ENCODE assay signal across 8 mouse cellular contexts in genomic region chr7:24904070-24904483, GRCm38 (mm10). TPM values are rescaled to one million over a fixed set of nuclear protein-coding genes. Genes with fewer than 3 reads are reported as not detected.
DNase-seq lines count a peak whose midpoint lies in the region; ATAC-seq and TF ChIP-seq lines count a peak whose summit lies in the region.

No protein-coding gene starts in this region.

- peak; percentile 95 for DNase-seq in 3134 (ENCODE audit: extremely low read depth, insufficient read length, low spot score)
- peak; percentile 98 for DNase-seq in adrenal gland, postnatal 36 days
- DNase-seq in heart, adult 18-20 months, result peak; percentile 97 to 99
- peak; percentile 99 for DNase-seq in kidney, adult 2 months
- DNase-seq in spleen, adult 2 months (ENCODE audit: low read depth in 1 of 2, low spot score in 2 of 2), result peak; percentile 97 to 98

- under 1% methylated on average over 29 of the region's 30 CpGs for WGBS in embryonic facial prominence, embryonic 13.5 days
- WGBS in kidney, adult 2 months, result under 1% methylated on average over 30 of the region's 30 CpGs
- under 1% methylated on average over 30 of the region's 30 CpGs for WGBS in limb, embryonic 12.5 days
- under 1% methylated on average over 30 of the region's 30 CpGs for WGBS in midbrain, embryonic 15.5 days
- WGBS in spleen, adult 2 months, result under 1% methylated on average over 29 of the region's 30 CpGs

- TF ChIP-seq CTCF in kidney, adult 2 months (conservative IDR thresholded peaks at IDR 0.05; ENCODE audit: insufficient read depth, insufficient read length, low read depth, low read length), result no peak
- 0 out of 2 replicates have a peak, but pooled peaks have one; percentile 3 for TF ChIP-seq CTCF in spleen, adult 2 months (IDR thresholded peaks at IDR 0.05; ENCODE audit: extremely low read depth, insufficient read depth, insufficient read length, insufficient replicate concordance)

- TF ChIP-seq POLR2A in kidney, adult 2 months (IDR thresholded peaks at IDR 0.05; ENCODE audit: low read depth, low read length), result no peak
- peak; percentile 84 for TF ChIP-seq POLR2A in spleen, adult 2 months (IDR thresholded peaks at IDR 0.05; ENCODE audit: low read depth, low read length)

- peak overlapping the region; percentile 81 for H3K4me3 ChIP-seq in embryonic facial prominence, embryonic 13.5 days
- H3K4me3 ChIP-seq in kidney, adult 2 months (ENCODE audit: insufficient read depth, low read depth, low read length), result peak overlapping the region; percentile 57
- peak overlapping the region; percentile 74 for H3K4me3 ChIP-seq in limb, embryonic 12.5 days (replicated peaks)
- peak overlapping the region; percentile 68 for H3K4me3 ChIP-seq in midbrain, embryonic 15.5 days
- H3K4me3 ChIP-seq in spleen, adult 2 months (ENCODE audit: extremely low read depth, insufficient read depth, insufficient read length), result peak overlapping the region; percentile 80

- no peaks in the 10 kb centered on the region for H3K9me3 ChIP-seq in embryonic facial prominence, embryonic 13.5 days
- no peaks in the 10 kb centered on the region for H3K9me3 ChIP-seq in limb, embryonic 12.5 days
- H3K9me3 ChIP-seq in midbrain, embryonic 15.5 days, result no peaks in the 10 kb centered on the region

- H3K27me3 ChIP-seq in embryonic facial prominence, embryonic 13.5 days, result no peaks in the 10 kb centered on the region
- no peaks in the 10 kb centered on the region for H3K27me3 ChIP-seq in kidney, adult 2 months (replicated peaks; ENCODE audit: control insufficient read depth, insufficient read depth, low read length)
- no peaks in the 10 kb centered on the region for H3K27me3 ChIP-seq in limb, embryonic 12.5 days
- no peaks in the 10 kb centered on the region for H3K27me3 ChIP-seq in midbrain, embryonic 15.5 days (replicated peaks)
- no peaks in the 10 kb centered on the region for H3K27me3 ChIP-seq in spleen, adult 2 months (ENCODE audit: control insufficient read depth, insufficient read depth, low read length)

- peak overlapping the region; percentile 76 for H3K4me2 ChIP-seq in embryonic facial prominence, embryonic 13.5 days
- H3K4me2 ChIP-seq in limb, embryonic 12.5 days, result peak overlapping the region; percentile 88
- H3K4me2 ChIP-seq in midbrain, embryonic 15.5 days, result peak overlapping the region; percentile 79

- H3K36me3 ChIP-seq in embryonic facial prominence, embryonic 13.5 days, result peaks cover 17% of the 10 kb centered on the region
- H3K36me3 ChIP-seq in kidney, adult 2 months (ENCODE audit: control insufficient read depth, insufficient read depth, low read length), result no peaks in the 10 kb centered on the region
- peaks cover 16% of the 10 kb centered on the region; the same call in 1 of the 2 replicates for H3K36me3 ChIP-seq in limb, embryonic 12.5 days
- H3K36me3 ChIP-seq in midbrain, embryonic 15.5 days (replicated peaks), result 0 out of 2 replicates have a peak, but pooled peaks cover 2% of the 10 kb centered on the region
- H3K36me3 ChIP-seq in spleen, adult 2 months (ENCODE audit: control insufficient read depth, insufficient read depth, low read length), result peaks cover 27% of the 10 kb centered on the region

- peaks cover 48% of the 10 kb centered on the region for H3K4me1 ChIP-seq in embryonic facial prominence, embryonic 13.5 days
- H3K4me1 ChIP-seq in kidney, adult 2 months (ENCODE audit: control insufficient read depth, insufficient read depth, low read length), result peaks cover 5% of the 10 kb centered on the region; the same call in 1 of the 2 replicates
- peaks cover 55% of the 10 kb centered on the region for H3K4me1 ChIP-seq in limb, embryonic 12.5 days (replicated peaks)
- peaks cover 38% of the 10 kb centered on the region for H3K4me1 ChIP-seq in midbrain, embryonic 15.5 days
- H3K4me1 ChIP-seq in spleen, adult 2 months (ENCODE audit: control insufficient read depth, insufficient read depth, insufficient read length), result peaks cover 12% of the 10 kb centered on the region; the same call in 1 of the 2 replicates

- ATAC-seq in embryonic facial prominence, embryonic 13.5 days (ENCODE audit: insufficient number of reproducible peaks, insufficient read depth, low FRiP score, low TSS enrichment, low read depth), result peak; percentile 95
- ATAC-seq in limb, embryonic 12.5 days (ENCODE audit: insufficient number of reproducible peaks, insufficient read depth, low FRiP score, low TSS enrichment, low read depth), result peak; percentile 93
- ATAC-seq in midbrain, embryonic 15.5 days (replicated peaks), result peak; percentile 98

- H3K9ac ChIP-seq in embryonic facial prominence, embryonic 13.5 days, result peak overlapping the region; percentile 85
- peak overlapping the region; percentile 71 for H3K9ac ChIP-seq in limb, embryonic 12.5 days (replicated peaks)
- H3K9ac ChIP-seq in midbrain, embryonic 15.5 days, result peak overlapping the region; percentile 82

- H3K27ac ChIP-seq in embryonic facial prominence, embryonic 13.5 days, result peak overlapping the region; percentile 87
- H3K27ac ChIP-seq in kidney, adult 2 months (ENCODE audit: insufficient read depth, low read depth, low read length), result peak overlapping the region; percentile 22; the same call in 1 of the 2 replicates
- peak overlapping the region; percentile 86 for H3K27ac ChIP-seq in limb, embryonic 12.5 days
- H3K27ac ChIP-seq in midbrain, embryonic 15.5 days, result peak overlapping the region; percentile 89
- peak overlapping the region; percentile 99 for H3K27ac ChIP-seq in spleen, adult 2 months (ENCODE audit: insufficient read depth, low read length)

RNA-seq across cellular contexts. Expression of gene Arhgef1, which starts 1.4 kb away (rescaled TPM):
- 10 to 100 TPM; 79.5 to 91.5 TPM for total RNA-seq in adrenal gland, postnatal 36 days (2021)
- polyA plus RNA-seq in embryonic facial prominence, embryonic 13.5 days (2015; fragmentation: Nextera tagmentation; extraction: Ambion mirVana), result 115 and 122 TPM in 2 replicates
- total RNA-seq in heart, adult 18-20 months (2021), result 10 to 100 TPM; 31.5 to 47.6 TPM
- polyA plus RNA-seq in kidney, adult 2 months (2012; rRNA removed), result 92.6 and 111 TPM in 2 replicates
- 119 and 126 TPM in 2 replicates for polyA plus RNA-seq in limb, embryonic 12.5 days (2016; fragmentation: Nextera tagmentation; extraction: Ambion mirVana)
- polyA plus RNA-seq in midbrain, embryonic 15.5 days (2015; fragmentation: Nextera tagmentation; extraction: Ambion mirVana), result 69.9 and 70.0 TPM in 2 replicates
- 915 and 1,063 TPM in 2 replicates for polyA plus RNA-seq in spleen, adult 2 months (2012; rRNA removed)

RNA-seq across cellular contexts. Expression of gene Cd79a, which starts 6.9 kb away (rescaled TPM):
- total RNA-seq in adrenal gland, postnatal 36 days (2021), result under 1 TPM; 0.20 to 0.26 TPM
- 0.41 and 0.89 TPM in 2 replicates for polyA plus RNA-seq in embryonic facial prominence, embryonic 13.5 days (2015; fragmentation: Nextera tagmentation; extraction: Ambion mirVana)
- total RNA-seq in heart, adult 18-20 months (2021), result 10 to 100 TPM in 1 of 2 experiments, 1 to 10 TPM in 1; 1.3 to 12.7 TPM
- 2.0 and 27.1 TPM in 2 replicates for polyA plus RNA-seq in kidney, adult 2 months (2012; rRNA removed)
- 0.51 and 0.86 TPM in 2 replicates for polyA plus RNA-seq in limb, embryonic 12.5 days (2016; fragmentation: Nextera tagmentation; extraction: Ambion mirVana)
- 0.42 and 0.49 TPM in 2 replicates for polyA plus RNA-seq in midbrain, embryonic 15.5 days (2015; fragmentation: Nextera tagmentation; extraction: Ambion mirVana)
- 959 and 1,255 TPM in 2 replicates for polyA plus RNA-seq in spleen, adult 2 months (2012; rRNA removed)

RNA-seq across cellular contexts. Expression of gene Rps19, which starts 19.9 kb away (rescaled TPM):
- total RNA-seq in adrenal gland, postnatal 36 days (2021), result 1,000 to 10,000 TPM in 1 of 2 experiments, 100 to 1,000 TPM in 1; 964 to 1,011 TPM
- 2,967 and 3,152 TPM in 2 replicates for polyA plus RNA-seq in embryonic facial prominence, embryonic 13.5 days (2015; fragmentation: Nextera tagmentation; extraction: Ambion mirVana)
- 100 to 1,000 TPM; 548 to 623 TPM for total RNA-seq in heart, adult 18-20 months (2021)
- 468 and 618 TPM in 2 replicates for polyA plus RNA-seq in kidney, adult 2 months (2012; rRNA removed)
- 2,324 and 2,343 TPM in 2 replicates for polyA plus RNA-seq in limb, embryonic 12.5 days (2016; fragmentation: Nextera tagmentation; extraction: Ambion mirVana)
- polyA plus RNA-seq in midbrain, embryonic 15.5 days (2015; fragmentation: Nextera tagmentation; extraction: Ambion mirVana), result 1,081 and 1,108 TPM in 2 replicates
- 627 and 638 TPM in 2 replicates for polyA plus RNA-seq in spleen, adult 2 months (2012; rRNA removed)

RNA-seq across cellular contexts. Expression of gene Dmrtc2, which starts 34.2 kb away (rescaled TPM):
- not detected for total RNA-seq in adrenal gland, postnatal 36 days (2021)
- polyA plus RNA-seq in embryonic facial prominence, embryonic 13.5 days (2015; fragmentation: Nextera tagmentation; extraction: Ambion mirVana), result not detected in 2 replicates
- not detected for total RNA-seq in heart, adult 18-20 months (2021)
- polyA plus RNA-seq in kidney, adult 2 months (2012; rRNA removed), result 0.11 TPM in 1 of 2 replicates, not detected in the other
- polyA plus RNA-seq in limb, embryonic 12.5 days (2016; fragmentation: Nextera tagmentation; extraction: Ambion mirVana), result not detected in 2 replicates
- 0.13 and 0.41 TPM in 2 replicates for polyA plus RNA-seq in midbrain, embryonic 15.5 days (2015; fragmentation: Nextera tagmentation; extraction: Ambion mirVana)
- not detected in 2 replicates for polyA plus RNA-seq in spleen, adult 2 months (2012; rRNA removed)

RNA-seq across cellular contexts. Expression of gene Lypd4, which starts 34.3 kb away (rescaled TPM):
- total RNA-seq in adrenal gland, postnatal 36 days (2021), result not detected
- not detected in 2 replicates for polyA plus RNA-seq in embryonic facial prominence, embryonic 13.5 days (2015; fragmentation: Nextera tagmentation; extraction: Ambion mirVana)
- total RNA-seq in heart, adult 18-20 months (2021), result not detected
- 0.14 and 0.23 TPM in 2 replicates for polyA plus RNA-seq in kidney, adult 2 months (2012; rRNA removed)
- polyA plus RNA-seq in limb, embryonic 12.5 days (2016; fragmentation: Nextera tagmentation; extraction: Ambion mirVana), result not detected in 2 replicates
- polyA plus RNA-seq in midbrain, embryonic 15.5 days (2015; fragmentation: Nextera tagmentation; extraction: Ambion mirVana), result 0.13 TPM in 1 of 2 replicates, not detected in the other
- polyA plus RNA-seq in spleen, adult 2 months (2012; rRNA removed), result not detected in 2 replicates

Comparison
In these comparisons a context has a peak if more than half of its experiments do, and no peak if none do; other contexts are left out.
1. Peak in every context shown above with its lines: DNase-seq, ATAC-seq, H3K4me3 ChIP-seq and H3K27ac ChIP-seq.
2. H3K27ac ChIP-seq: peak in every context shown above with its lines; median percentile 99 in spleen, adult 2 months; 89 in midbrain, embryonic 15.5 days; 87 in embryonic facial prominence, embryonic 13.5 days; 86 in limb, embryonic 12.5 days; 22 in kidney, adult 2 months.
3. RNA of gene Cd79a, which starts 6.9 kb away (polyA plus RNA-seq): 959 to 1,255 TPM in spleen, adult 2 months; 2.0 to 27.1 TPM in kidney, adult 2 months, 0.41 to 0.89 TPM in embryonic facial prominence, embryonic 13.5 days, 0.51 to 0.86 TPM in limb, embryonic 12.5 days and 0.42 to 0.49 TPM in midbrain, embryonic 15.5 days; every median in the first group is over 10 times any median in the second.